Mouse (Mus musculus): ENCODE data around the gene 4930524B15Rik. TPM values are rescaled to one million over a fixed set of nuclear protein-coding genes. Genes with fewer than 3 reads are reported as not detected.
"Not testable (repeated sequence)": the region's sequence is repeated elsewhere in the genome, so short reads cannot be mapped to it uniquely, and the experiment has no call there.

Gene 4930524B15Rik
- polyA plus RNA-seq, 1 experiment from 2014 or later = 0.31 TPM

DNA sequence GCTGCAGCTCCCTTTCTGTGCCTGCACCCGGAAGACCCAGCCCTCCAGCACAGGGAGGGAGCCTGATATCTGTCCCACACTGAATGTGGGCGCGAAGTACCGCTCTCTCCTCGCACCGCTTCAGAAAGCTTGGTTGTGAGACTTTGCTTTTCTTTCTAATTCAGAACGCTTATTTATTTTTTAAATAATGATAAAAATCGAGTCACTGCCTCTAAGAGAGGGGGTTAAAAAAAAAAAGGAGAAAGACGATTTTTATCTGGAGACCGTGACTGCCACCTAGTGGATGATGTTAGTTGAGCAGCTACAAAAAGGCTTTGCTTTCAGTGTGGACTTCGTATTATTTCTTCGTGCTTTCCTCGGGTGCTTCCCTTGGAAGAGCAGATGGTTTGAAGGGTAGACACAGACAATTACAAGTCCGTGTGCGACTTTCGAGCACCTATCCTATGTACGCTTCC is 16.0 kb upstream of the 4930524B15Rik start:
- 1% methylated on average over 17 of the region's 17 CpGs for WGBS
- no peaks in the 10 kb centered on the region for H3K36me3 ChIP-seq
- H3K9ac ChIP-seq = peak overlapping the region; percentile 46
- H3K4me1 ChIP-seq (replicated peaks) = peaks cover 13% of the 10 kb centered on the region
- H3K27me3 ChIP-seq = peaks cover 6% of the 10 kb centered on the region
- H3K4me2 ChIP-seq = peak overlapping the region; percentile 70
- no peak overlapping the region for H3K27ac ChIP-seq
- H3K9me3 ChIP-seq (replicated peaks) = no peaks in the 10 kb centered on the region
- ATAC-seq (replicated peaks; ENCODE audit: insufficient number of reproducible peaks, insufficient read depth, low FRiP score, low read depth) = no peak; the same call in 1 of the 2 replicates
- peak overlapping the region; percentile 55 for H3K4me3 ChIP-seq

DNA sequence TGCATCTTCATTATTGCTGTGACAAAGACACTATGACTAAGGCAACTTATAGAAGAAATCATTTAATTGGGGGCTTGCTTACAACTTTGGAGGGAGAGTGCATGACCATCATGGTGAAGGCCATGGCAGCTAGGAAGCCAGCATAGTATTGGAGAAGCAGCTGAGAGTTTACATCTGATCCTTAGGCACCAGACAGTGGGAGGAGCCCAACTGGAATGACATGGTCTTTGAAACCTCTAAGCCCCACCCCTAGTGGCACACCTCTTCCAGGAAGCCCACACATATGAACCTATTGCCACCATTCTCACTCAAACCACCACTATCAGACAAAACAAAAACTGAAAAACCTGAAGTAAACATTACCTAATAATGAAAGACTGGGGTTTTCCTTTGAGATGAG is 5.3 kb upstream of the 4930524B15Rik start:
- ATAC-seq (replicated peaks; ENCODE audit: insufficient number of reproducible peaks, insufficient read depth, low FRiP score, low read depth) = no peak
- Histone ChIP-seq H3K27me3 (no peaks in the 10 kb centered on the region), H3K9ac (no peak overlapping the region)

DNA sequence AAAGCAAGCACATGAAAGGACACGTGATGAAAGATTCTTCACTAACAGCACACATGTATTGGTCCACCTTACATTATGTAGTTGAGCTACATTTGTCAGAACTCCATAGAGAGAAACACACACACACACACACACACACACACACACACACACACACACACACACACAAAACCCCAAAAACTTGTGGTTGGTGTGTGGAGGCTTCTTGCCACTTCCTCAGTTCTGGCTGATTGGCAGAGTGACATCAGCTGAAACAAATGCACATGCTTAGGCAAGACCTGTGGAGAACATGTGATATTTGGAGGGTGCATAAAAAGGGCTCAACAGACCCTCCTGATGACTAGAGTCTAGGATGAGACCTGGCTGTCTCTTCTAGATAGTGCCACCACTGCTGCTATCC is 1.4 kb upstream of the 4930524B15Rik start:
- Histone ChIP-seq H3K9me3 (replicated peaks) (no peaks in the 10 kb centered on the region), H3K27ac (no peak overlapping the region), H3K9ac (no peak overlapping the region), H3K4me3 (no peak overlapping the region), H3K27me3 (no peaks in the 10 kb centered on the region), H3K36me3 (no peaks in the 10 kb centered on the region), H3K4me1 (replicated peaks) (peaks cover 5% of the 10 kb centered on the region), H3K4me2 (no peak overlapping the region)
- ATAC-seq (replicated peaks; ENCODE audit: insufficient number of reproducible peaks, insufficient read depth, low FRiP score, low read depth) = no peak
- 94% methylated on average over 1 of the region's 1 CpGs for WGBS

More for the DNA sequence above, 5.3 kb upstream of the 4930524B15Rik start:
- Histone ChIP-seq H3K9me3 (replicated peaks) (no peaks in the 10 kb centered on the region), H3K4me2 (no peak overlapping the region), H3K4me1 (replicated peaks) (no peaks in the 10 kb centered on the region), H3K36me3 (no peaks in the 10 kb centered on the region), H3K4me3 (no peak overlapping the region), H3K27ac (no peak overlapping the region)

DNA sequence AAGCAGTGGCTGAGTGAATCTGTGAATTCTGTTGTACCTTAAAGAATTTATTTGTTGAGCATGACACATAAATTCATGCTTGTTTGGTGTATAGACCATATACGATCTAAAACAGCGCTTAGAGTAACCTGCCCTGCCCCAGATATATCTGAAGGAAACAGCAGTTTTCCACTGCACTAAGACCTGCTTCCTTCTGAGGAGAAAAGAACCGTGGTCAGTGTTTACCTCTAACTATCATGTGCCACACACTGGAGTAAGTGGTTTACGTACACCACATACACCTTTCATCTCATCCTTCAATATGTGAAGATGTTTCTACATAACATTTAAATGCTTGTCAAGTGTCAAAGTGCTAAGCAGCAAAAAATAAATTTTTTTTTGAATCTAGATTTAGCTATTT is 8.7 kb downstream of the 4930524B15Rik start:
- H3K27ac ChIP-seq = no peak overlapping the region
- H3K27me3 ChIP-seq = no peaks in the 10 kb centered on the region
- WGBS = 65% methylated on average over 4 of the region's 4 CpGs
- H3K4me3 ChIP-seq = no peak overlapping the region
- no peak for ATAC-seq (replicated peaks; ENCODE audit: insufficient number of reproducible peaks, insufficient read depth, low FRiP score, low read depth)
- H3K9ac ChIP-seq = no peak overlapping the region
- no peak overlapping the region for H3K4me2 ChIP-seq
- H3K9me3 ChIP-seq (replicated peaks) = no peaks in the 10 kb centered on the region
- no peaks in the 10 kb centered on the region; the same call in 1 of the 2 replicates for H3K4me1 ChIP-seq (replicated peaks)
- no peaks in the 10 kb centered on the region for H3K36me3 ChIP-seq

DNA sequence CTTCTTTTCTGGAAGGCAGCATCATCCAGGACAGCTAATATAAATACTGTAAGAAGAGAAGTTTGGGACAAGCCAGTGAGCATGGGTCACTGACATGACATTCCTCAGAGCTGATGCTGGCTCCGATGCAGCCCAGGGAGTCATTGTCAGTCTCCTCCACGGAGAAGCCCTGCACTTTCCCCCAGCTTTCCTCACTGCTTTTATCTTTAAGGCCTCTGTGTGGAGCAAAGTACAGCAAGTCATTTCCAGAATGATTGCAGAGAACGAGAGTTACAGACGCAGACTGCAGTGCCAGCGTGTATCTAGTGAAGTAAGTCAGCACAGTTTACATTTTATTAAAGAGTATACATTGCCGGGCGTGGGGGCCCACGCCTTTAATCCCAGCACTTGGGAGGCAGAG is 9.4 kb downstream of the 4930524B15Rik start:
- Histone ChIP-seq H3K4me3 (no peak overlapping the region), H3K4me1 (replicated peaks) (no peaks in the 10 kb centered on the region; the same call in 1 of the 2 replicates), H3K36me3 (no peaks in the 10 kb centered on the region), H3K4me2 (no peak overlapping the region), H3K27me3 (no peaks in the 10 kb centered on the region), H3K9me3 (replicated peaks) (no peaks in the 10 kb centered on the region), H3K27ac (no peak overlapping the region), H3K9ac (no peak overlapping the region; the same call in 1 of the 2 replicates)
- 36% methylated on average over 8 of the region's 8 CpGs for WGBS
- ATAC-seq (replicated peaks; ENCODE audit: insufficient number of reproducible peaks, insufficient read depth, low FRiP score, low read depth) = no peak

DNA sequence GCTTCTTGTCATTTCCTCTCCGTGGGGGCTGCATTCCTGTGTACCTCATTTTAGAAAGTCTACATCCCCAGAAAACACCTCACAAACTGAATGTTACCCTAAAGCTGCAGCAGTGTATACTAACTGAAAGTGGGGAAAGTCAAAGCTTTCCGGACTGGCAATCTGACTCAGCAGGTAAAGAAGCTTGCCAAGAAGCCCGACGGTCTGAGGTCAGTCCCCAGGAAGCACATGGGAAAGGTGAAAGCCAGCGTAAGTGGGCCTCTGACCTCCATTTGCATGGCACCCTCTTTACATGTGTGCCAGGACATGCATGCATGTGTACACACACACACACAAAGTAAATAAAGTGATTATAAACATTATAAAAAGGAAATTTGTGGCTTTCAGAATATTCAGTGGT is 10.3 kb downstream of the 4930524B15Rik start:
- WGBS = 79% methylated on average over 5 of the region's 5 CpGs
- H3K9ac ChIP-seq = no peak overlapping the region
- no peaks in the 10 kb centered on the region for H3K36me3 ChIP-seq
- H3K27ac ChIP-seq = no peak overlapping the region
- H3K4me3 ChIP-seq = no peak overlapping the region
- no peaks in the 10 kb centered on the region for H3K27me3 ChIP-seq
- no peaks in the 10 kb centered on the region; the same call in 1 of the 2 replicates for H3K4me1 ChIP-seq (replicated peaks)
- H3K4me2 ChIP-seq = no peak overlapping the region
- no peaks in the 10 kb centered on the region for H3K9me3 ChIP-seq (replicated peaks)
- no peak for ATAC-seq (replicated peaks; ENCODE audit: insufficient number of reproducible peaks, insufficient read depth, low FRiP score, low read depth)

DNA sequence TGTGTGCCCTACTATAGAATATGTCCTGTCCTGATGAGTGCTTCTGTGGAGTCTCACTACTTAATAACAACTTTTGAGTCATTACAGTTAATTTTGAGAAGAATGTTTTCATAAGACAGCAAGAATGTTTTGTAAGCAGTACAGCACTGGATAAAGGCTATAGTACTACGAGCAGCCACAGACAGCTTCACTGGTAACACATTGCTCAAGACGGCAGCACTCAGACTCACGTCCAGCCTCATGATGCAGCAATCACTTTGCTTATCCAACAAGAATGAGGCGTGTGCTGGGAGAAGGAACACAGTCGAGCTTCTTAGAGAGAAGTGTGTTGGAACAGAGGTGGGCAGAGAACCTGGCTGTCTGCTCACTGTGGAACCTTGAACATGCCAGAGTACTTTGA is 10.7 kb downstream of the 4930524B15Rik start:
- Histone ChIP-seq H3K36me3 (no peaks in the 10 kb centered on the region), H3K9ac (no peak overlapping the region), H3K4me1 (replicated peaks) (no peaks in the 10 kb centered on the region; the same call in 1 of the 2 replicates), H3K27me3 (no peaks in the 10 kb centered on the region), H3K27ac (no peak overlapping the region), H3K9me3 (replicated peaks) (no peaks in the 10 kb centered on the region), H3K4me3 (no peak overlapping the region), H3K4me2 (no peak overlapping the region)
- WGBS = 47% methylated on average over 5 of the region's 5 CpGs
- no peak for ATAC-seq (replicated peaks; ENCODE audit: insufficient number of reproducible peaks, insufficient read depth, low FRiP score, low read depth)

DNA sequence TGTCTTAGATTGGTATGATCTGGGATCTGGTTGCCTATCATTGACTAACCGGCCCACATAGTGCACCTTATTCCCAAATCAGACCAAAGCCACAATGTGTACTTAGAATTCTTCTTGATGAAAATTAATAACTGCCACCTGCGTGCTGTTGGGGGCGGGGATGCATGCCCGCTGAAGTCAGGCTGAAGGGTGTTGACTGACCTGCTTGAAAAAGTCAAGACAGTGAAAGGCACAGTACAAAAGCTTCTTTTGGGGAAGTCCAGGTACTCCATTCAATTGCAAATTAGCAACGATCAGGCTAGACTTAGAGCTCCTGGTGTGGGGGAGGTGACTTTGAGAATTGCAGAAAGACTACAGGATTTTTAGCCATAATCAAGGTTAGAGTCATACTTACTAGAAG is 14.7 kb downstream of the 4930524B15Rik start:
- 88% methylated on average over 5 of the region's 5 CpGs for WGBS

DNA sequence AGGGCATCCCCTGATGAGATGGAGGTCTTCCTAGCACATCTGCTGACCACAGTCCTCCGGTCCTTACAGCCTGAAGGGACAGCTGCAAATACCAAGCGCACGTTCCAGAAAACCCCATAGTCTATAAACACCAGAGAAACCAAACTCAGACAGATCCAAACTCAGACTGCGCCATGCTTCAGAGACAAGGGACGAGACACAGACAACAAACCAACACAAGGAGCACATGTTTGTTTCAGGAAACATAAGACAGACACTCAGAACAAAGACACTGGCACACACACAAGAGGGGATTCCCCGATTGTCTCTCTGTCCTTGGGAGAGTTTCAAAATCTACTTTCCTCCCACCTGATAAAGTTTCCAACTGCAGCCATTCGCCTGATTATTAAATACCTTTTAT is 16.4 kb downstream of the 4930524B15Rik start:
- Histone ChIP-seq H3K27me3 (no peaks in the 10 kb centered on the region), H3K36me3 (no peaks in the 10 kb centered on the region), H3K27ac (no peak overlapping the region), H3K9ac (no peak overlapping the region), H3K4me3 (no peak overlapping the region), H3K9me3 (replicated peaks) (no peaks in the 10 kb centered on the region), H3K4me1 (replicated peaks) (no peaks in the 10 kb centered on the region), H3K4me2 (no peak overlapping the region)
- ATAC-seq (replicated peaks; ENCODE audit: insufficient number of reproducible peaks, insufficient read depth, low FRiP score, low read depth) = no peak
- WGBS = 82% methylated on average over 7 of the region's 7 CpGs

More for the DNA sequence above, 14.7 kb downstream of the 4930524B15Rik start:
- not testable (repeated sequence) for H3K27me3 ChIP-seq; H3K9ac ChIP-seq; H3K4me3 ChIP-seq; H3K4me2 ChIP-seq; H3K9me3 ChIP-seq (replicated peaks); H3K4me1 ChIP-seq (replicated peaks); H3K36me3 ChIP-seq; ATAC-seq (replicated peaks; ENCODE audit: insufficient number of reproducible peaks, insufficient read depth, low FRiP score, low read depth); H3K27ac ChIP-seq

DNA sequence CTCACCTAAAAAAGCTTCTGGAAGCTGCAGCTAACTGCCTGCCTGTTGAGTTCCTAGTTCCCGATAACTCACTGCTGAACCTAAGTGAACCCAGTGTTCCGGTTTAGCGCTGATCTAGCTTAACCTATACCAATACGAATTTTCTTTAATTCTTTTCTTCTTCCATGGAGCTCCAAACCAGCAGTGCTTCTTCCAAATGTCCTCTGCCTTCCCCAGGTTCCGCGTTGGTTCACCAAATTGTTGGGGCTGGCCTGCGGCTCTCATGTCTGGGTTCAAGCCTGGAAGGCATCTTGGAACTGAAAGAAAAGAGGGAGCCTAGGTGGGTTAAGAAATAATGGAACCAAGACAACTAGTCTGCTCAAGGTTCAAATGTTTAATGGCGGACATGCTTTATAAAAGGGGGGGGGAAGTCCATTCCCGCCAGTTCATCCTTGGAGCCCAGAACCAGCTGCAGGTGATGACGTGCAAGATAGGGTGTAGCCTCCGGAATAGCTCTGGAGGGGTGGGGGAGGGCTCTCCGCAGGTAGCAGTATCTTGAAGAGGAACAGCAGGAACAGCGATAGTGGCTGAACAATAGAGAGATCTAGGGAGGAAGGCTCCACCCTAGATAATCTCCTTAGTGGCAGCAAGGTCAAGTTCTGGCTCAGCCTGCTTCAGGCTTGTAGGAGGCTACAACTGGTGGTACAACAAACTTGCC is 17.0 kb downstream of the 4930524B15Rik start:
- not testable (repeated sequence) for H3K4me1 ChIP-seq (replicated peaks); H3K9ac ChIP-seq; H3K4me3 ChIP-seq; H3K27me3 ChIP-seq; ATAC-seq (replicated peaks; ENCODE audit: insufficient number of reproducible peaks, insufficient read depth, low FRiP score, low read depth); H3K4me2 ChIP-seq; H3K9me3 ChIP-seq (replicated peaks); H3K27ac ChIP-seq; H3K36me3 ChIP-seq
- 75% methylated on average over 13 of the region's 13 CpGs for WGBS

DNA sequence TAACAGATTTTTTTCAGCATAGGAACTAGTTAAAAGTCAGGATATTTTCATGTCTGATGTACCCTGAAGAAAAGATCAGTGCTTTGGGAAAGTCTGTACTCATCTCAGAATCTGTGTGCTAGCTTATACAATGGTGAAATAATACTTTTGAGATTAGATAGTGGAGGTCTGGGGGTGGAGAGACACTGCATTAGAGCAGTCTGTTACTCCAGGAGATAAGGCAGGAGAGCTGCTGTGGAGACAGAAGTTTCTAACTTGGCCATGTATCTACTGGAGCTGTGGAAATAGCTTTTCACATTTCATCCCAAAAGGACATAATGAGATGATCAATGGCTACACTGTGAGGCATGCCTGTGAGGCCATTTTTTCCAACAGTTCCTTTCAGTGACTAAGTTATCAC is 17.9 kb downstream of the 4930524B15Rik start:
- Histone ChIP-seq H3K9ac (no peak overlapping the region), H3K9me3 (replicated peaks) (no peaks in the 10 kb centered on the region), H3K36me3 (no peaks in the 10 kb centered on the region), H3K4me2 (no peak overlapping the region), H3K27ac (no peak overlapping the region), H3K4me1 (replicated peaks) (no peaks in the 10 kb centered on the region), H3K27me3 (no peaks in the 10 kb centered on the region), H3K4me3 (no peak overlapping the region)
- ATAC-seq (replicated peaks; ENCODE audit: insufficient number of reproducible peaks, insufficient read depth, low FRiP score, low read depth) = no peak

DNA sequence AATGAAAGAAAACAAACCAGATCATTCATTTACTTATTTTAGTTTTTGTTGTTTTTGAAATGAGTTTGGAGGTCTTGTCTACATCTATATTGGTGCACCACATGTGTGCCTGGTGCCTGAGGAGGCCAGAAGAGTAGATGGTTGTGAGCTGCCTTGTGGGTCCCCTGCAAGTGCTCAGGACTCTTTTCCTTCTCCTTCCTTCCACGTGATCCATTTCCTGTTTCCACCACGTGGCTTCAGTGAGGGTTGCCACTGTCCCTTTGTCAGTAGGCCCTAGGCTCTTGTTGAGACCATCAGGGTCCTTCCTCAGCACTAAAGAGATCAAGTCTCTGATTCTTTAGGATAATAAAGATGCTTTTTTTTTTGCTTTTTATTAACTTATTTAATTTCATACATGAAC is 19.4 kb downstream of the 4930524B15Rik start:
- ATAC-seq (replicated peaks; ENCODE audit: insufficient number of reproducible peaks, insufficient read depth, low FRiP score, low read depth) = no peak
- no peak overlapping the region for H3K9ac ChIP-seq
- H3K4me3 ChIP-seq = no peak overlapping the region
- no peak overlapping the region for H3K4me2 ChIP-seq
- no peaks in the 10 kb centered on the region for H3K4me1 ChIP-seq (replicated peaks)
- H3K36me3 ChIP-seq = no peaks in the 10 kb centered on the region
- WGBS = 45% methylated on average over 2 of the region's 2 CpGs
- H3K27ac ChIP-seq = no peak overlapping the region
- no peaks in the 10 kb centered on the region for H3K9me3 ChIP-seq (replicated peaks)
- H3K27me3 ChIP-seq = no peaks in the 10 kb centered on the region

All from heart, embryonic 15.5 days (tissue).